Mouse (Mus musculus) heart, adult 2 months (tissue): ENCODE measurements around the gene Mfsd11.

Experiments used
- CTCF ChIP-seq: fragments of 200-600 bp; IDR thresholded peaks from 2 replicates; pipeline ENCODE4 v1.8.1; 2022; ENCODE audit warnings: antibody characterized with exemption, mild to moderate bottlenecking, moderate library complexity
- POLR2A ChIP-seq: fragments of 200-500 bp; IDR thresholded peaks from 2 replicates; pipeline ENCODE4 v1.6.1; 2011; ENCODE audit warnings: mild to moderate bottlenecking, low read depth, low read length, control low read depth; ENCODE audit not compliant: insufficient read depth

GRCm38 (mm10) chr11:116821057-116821940 is 30.9 kb upstream of the Mfsd11 start:
- TF ChIP-seq CTCF: no peak
- TF ChIP-seq POLR2A: 0 out of 2 replicates have a peak, but pooled peaks have one; percentile 18
